Mouse (Mus musculus): Measurements from ENCODE around the gene Cmtm5.

Cmtm5 gene

DNA sequence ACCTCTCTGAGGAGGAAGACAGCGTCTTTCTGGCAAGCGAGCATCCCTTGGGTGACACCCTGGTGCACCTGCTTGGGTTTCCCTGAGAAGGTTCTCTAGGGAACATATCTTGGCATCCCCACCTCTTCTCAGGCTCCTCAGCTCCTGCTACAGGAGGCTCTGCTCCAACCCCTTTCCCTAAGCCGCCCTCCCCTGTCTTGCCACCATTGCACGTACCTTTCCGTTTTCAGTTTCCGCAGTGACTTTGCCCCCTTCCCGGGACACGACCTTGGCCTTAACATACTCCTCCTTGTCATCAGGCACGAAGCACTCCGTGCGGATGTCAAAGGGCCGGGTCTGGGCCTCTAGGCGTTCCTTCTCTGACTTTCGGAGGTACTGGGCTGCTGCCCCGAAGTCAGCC is 29.0 kb downstream of the Cmtm5 start:
- no peak for TF ChIP-seq GATA4 (IDR thresholded peaks at IDR 0.05; ENCODE audit: insufficient replicate concordance, low read length)

DNA sequence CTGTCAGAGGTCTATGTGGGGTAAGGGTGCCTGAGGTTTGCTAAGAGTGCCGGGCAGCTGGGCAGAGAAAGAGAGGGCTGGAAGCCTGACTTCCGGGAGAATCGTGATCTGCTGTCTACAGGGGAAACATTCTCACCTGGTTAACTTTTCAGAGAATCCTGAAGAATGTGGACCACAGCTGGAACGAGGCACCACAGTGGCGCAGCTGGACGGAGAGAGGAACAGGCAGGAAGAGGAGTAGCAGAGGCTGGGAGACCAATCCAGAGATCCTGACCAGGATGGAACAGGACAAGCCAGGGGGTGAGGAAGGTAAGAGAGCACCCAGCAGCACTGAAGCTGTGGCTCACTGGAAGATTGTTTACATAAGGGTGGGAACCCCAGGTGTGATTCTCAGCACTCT is 29.6 kb downstream of the Cmtm5 start:
- no peak for TF ChIP-seq GATA4 (IDR thresholded peaks at IDR 0.05; ENCODE audit: insufficient replicate concordance, low read length)

DNA sequence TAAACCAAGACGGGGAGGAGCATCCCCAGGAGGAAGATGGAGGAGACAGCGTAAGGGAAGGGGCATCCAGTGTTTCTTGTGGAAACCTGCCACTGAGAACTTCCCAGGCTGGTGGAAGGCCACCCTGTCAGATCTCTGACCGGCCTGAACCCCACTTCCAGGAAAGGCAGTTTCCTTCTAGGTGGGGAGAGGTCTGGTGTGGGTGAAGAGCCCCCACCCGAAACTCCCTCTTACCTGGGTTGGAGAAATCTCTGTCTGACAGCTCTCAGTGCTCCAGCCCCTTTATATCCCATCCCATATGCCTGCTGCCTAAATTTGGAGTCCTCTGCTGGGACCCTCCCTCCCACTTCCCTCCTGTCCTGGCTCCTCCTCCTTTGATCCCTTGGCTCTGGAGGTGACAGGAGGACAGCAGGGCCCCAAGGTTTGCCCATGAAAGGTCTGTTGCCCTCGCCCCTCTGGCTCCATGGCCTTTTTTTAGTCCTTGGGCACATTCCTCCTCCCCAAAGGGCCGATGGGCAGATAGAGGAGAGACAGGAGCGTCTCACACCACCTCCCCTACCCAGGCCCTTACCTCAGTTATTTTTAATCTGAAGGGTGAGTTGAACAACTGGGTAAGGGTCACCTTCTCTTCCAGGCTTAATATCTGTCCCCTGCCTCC is 30.4 kb downstream of the Cmtm5 start, which contains the start of gene Myh6:
Gene Myh6, minus strand, starts transcription at position 608 of the 658 bp plus-strand sequence.
- TF ChIP-seq GATA4 (IDR thresholded peaks at IDR 0.05; ENCODE audit: insufficient replicate concordance, low read length), result no peak

DNA sequence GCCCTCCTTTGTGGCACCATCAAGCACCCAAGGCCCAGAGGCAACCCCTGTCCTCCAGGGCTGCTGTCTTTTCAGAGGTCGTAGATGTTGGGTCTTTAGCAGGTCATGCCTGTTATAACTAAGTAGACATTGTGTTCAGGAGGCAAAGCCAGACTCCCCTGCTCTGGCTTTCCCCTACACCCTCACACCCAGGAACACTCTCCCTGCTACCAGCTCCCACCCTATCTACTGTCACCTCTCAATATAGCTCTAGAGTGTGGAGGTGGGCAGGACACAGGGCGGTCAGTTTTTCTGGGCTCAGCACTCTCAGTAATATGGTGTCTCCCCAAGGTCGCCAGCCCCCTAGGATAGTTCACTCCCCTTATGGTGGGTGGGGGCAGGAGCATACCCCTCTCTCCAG is 31.8 kb downstream of the Cmtm5 start:
- no peak for TF ChIP-seq GATA4 (IDR thresholded peaks at IDR 0.05; ENCODE audit: insufficient replicate concordance, low read length)

DNA sequence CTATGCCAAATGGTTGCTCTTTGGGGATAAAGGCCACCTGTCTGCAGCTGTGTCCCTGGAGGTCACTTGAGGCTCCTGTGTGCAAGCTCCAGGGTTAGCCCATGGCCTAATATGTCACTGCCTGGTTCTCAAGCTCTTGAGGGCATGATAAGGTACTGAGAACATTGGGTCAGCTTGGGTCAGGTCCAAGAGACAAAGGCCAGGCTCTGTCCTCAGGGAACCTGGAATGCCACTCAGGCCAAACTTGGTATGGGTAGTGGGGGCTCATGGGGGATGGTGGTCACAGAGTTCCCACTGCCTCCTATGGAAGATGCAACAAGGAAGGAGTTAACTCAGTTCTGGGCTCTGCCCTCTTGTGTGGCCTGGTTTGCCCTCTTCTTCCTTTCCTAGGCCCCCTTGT is 32.3 kb downstream of the Cmtm5 start:
- TF ChIP-seq GATA4 (IDR thresholded peaks at IDR 0.05; ENCODE audit: insufficient replicate concordance, low read length), result no peak

DNA sequence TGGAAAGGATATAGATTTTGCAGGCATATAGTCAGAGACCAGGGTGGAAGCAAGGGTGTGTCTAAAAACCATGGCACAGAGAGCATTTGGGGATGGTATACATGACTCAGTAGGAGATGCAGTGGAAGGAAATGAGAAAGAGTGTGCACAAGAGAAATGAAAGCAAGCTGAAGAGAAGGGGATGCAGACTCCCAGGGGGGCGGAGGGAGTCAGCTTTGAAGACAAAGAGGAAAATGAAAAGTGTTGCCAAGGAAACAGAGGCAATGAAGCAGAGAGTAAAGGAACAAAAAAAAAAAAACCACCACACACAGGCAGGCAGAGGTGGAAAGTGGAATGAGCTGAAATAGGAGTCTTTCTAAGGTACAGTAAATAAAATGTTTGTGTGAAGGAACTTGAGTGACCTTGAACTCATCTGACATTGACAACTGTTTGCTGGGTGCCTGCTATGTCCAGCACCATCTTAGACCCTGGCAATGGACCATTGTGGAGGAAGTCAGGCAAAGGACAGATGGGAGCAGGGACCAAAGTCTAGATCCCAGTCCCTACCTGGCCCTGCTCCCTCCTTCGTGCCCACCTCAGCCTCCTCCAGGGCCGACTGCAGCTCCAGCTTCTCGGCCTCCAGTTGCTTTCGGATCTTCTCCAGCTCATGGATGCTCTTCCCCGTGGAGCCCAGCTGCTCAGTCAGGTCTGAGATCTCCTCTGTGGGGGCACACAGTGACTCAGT is 38.2 kb downstream of the Cmtm5 start:
- TF ChIP-seq GATA4 (IDR thresholded peaks at IDR 0.05; ENCODE audit: insufficient replicate concordance, low read length), result no peak

DNA sequence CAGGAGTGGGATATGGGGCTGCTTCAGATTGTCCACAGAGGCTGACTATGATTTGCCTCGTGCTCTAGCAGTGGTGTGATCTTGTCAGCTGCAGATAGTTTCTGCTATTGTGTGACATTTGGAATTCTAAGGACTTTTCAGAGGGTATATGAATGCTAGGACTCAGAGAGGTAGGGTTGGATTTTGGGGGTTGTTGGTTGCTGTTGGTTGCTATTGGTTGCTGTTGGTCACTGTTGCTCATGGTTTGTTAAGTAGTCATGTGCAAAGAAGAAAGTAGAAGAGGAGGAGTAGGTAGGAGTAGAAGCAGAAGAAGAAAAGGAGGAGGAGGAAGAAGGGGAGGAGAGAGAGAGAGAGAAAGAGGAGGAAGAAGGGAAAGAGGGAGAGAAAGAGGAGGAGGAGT is 40.6 kb downstream of the Cmtm5 start, which contains the start of gene Gm17428:
Gene Gm17428, plus strand, starts transcription at position 301 of the 400 bp plus-strand sequence.
- TF ChIP-seq GATA4 (IDR thresholded peaks at IDR 0.05; ENCODE audit: insufficient replicate concordance, low read length), result no peak

DNA sequence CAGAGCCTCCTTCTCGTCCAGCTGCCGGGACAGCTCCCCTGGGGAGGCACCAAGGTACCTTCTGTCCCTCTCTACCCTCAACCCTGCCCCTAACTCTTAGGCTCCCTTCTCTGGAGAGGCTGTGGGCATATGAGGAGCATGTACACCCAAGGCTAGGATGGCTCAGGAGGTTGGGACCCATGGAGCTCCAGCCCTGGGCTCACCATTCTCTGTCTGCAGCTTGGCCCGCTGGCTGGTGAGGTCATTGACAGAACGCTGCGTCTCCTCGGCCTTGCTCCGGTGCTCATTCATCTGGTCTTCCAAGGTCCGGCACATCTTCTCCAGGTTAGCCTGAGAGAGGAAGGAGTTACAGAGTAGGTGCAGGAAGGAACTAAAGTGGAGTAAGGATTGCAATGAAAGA is 42.6 kb downstream of the Cmtm5 start:
- no peak for TF ChIP-seq GATA4 (IDR thresholded peaks at IDR 0.05; ENCODE audit: insufficient replicate concordance, low read length)

DNA sequence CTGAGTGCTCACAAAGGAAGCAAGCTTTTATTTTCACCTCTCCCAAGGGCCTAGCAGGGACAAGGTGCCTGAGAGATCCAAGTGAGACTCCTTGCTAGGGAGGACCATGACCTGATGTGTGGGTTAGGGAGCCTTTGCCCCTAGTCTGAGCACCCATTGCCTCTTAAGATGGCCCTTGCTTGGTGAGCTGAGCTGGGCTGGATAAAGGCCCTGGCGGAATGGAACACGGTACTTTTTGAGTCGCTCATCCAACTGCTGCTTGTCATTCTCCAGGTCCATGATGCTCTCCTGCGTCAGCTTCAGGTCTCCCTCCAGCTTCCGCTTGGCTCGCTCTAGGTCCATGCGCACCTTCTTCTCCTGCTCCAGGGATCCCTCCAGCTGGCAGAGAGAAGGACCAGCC is 45.9 kb downstream of the Cmtm5 start:
- TF ChIP-seq GATA4 (IDR thresholded peaks at IDR 0.05; ENCODE audit: insufficient replicate concordance, low read length), result no peak
